Mouse (Mus musculus) brain, embryonic 14.5 days (tissue): ENCODE measurements around the gene Vmo1.

Experiments
- CTCF ChIP-seq: fragments of 200-500 bp; IDR thresholded peaks from 2 replicates; pipeline ENCODE4 v1.5.1; 2012; ENCODE audit warnings: inconsistent platforms, mild to moderate bottlenecking, moderate library complexity, borderline replicate concordance; ENCODE audit not compliant: insufficient read depth, insufficient read length; ENCODE audit errors: extremely low read depth
- POLR2A ChIP-seq: fragments of 200-500 bp; IDR thresholded peaks from 2 replicates; pipeline ENCODE4 v1.6.1; 2012; ENCODE audit warnings: mild to moderate bottlenecking, inconsistent platforms, borderline replicate concordance; ENCODE audit not compliant: poor library complexity, insufficient read depth, insufficient read length, severe bottlenecking; ENCODE audit errors: extremely low read depth

DNA sequence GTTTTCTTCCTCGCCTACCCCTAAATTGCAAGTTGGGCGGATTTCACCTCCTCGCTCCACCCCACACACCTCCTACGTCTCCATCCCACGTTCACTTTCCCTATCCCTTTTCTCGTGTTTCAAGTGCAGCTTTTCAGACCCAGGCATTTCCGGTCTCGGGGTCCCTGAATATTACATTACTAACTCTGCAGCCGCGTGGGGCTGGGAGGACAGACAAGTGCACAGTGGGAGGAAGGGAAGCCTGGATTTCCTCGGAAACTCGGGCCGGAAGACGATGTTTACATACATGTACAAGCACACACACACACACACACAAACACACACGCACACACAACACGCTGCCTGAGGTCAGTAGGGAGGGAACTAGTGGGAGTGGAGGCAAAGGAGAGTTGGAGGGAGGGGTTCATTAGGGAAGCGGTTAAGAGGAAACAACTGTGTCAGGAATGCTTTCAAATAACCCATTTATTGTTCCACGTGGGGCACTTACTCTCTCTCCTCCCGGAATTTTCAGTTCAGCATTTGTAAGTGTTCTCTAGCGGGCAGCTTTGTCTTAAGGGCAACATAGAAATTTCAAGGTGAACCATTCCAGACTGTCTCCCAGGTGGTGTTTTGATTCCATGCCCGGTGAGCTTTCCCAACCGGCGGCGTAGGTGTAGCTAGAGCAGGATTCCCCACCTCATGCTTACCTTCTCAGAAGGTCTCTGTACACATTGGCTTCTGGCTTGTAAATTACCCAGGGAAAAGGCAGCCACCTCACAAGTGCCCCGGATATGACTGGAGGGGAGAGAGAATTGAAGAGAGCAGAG lies 49.3 kb upstream of the Vmo1 start:
- TF ChIP-seq CTCF (no peak), POLR2A (no peak)
